Mouse (Mus musculus): ENCODE measurements around the gene Cldn7. TPM values are rescaled to one million over a fixed set of nuclear protein-coding genes. Genes with fewer than 3 reads are reported as not detected.

The Cldn7 gene
- polyA plus RNA-seq, 1 experiment from 2014 or later = 238 TPM

GRCm38 (mm10) chr11:69995391-69995960 lies 30.9 kb downstream of the Cldn7 start, which contains the start of gene Phf23:
TSS of gene Phf23 (plus strand) at chr11:69995777.
- WGBS = 1% methylated on average over 36 of the region's 36 CpGs
- H3K9ac ChIP-seq (ENCODE audit: low read depth, low read length) = peak within 1 kb of the TSS; percentile 85
- peak within 1 kb of the TSS; percentile 98 for H3K27ac ChIP-seq
- H3K9me3 ChIP-seq (replicated peaks; ENCODE audit: low read length) = no peaks in the 10 kb centered on the region
- H3K36me3 ChIP-seq (ENCODE audit: insufficient read depth, low read length) = peaks cover 30% of the 10 kb centered on the region
- DNase-seq (ENCODE audit: low spot score) (peak; percentile 100), ATAC-seq (replicated peaks; ENCODE audit: low FRiP score, low read depth) (peak; percentile 77)
- H3K4me1 ChIP-seq (replicated peaks; ENCODE audit: insufficient read depth, low read length) = peaks cover 7% of the 10 kb centered on the region
- peak within 1 kb of the TSS; percentile 60 for H3K4me2 ChIP-seq (ENCODE audit: low read length)
- peak; percentile 58 for TF ChIP-seq CTCF (IDR thresholded peaks at IDR 0.05; ENCODE audit: low read depth)
- H3K27me3 ChIP-seq (ENCODE audit: insufficient read depth, low read length) = no peaks in the 10 kb centered on the region
- peak within 1 kb of the TSS; percentile 92 for H3K4me3 ChIP-seq (replicated peaks; ENCODE audit: low read depth, low read length)

DNA sequence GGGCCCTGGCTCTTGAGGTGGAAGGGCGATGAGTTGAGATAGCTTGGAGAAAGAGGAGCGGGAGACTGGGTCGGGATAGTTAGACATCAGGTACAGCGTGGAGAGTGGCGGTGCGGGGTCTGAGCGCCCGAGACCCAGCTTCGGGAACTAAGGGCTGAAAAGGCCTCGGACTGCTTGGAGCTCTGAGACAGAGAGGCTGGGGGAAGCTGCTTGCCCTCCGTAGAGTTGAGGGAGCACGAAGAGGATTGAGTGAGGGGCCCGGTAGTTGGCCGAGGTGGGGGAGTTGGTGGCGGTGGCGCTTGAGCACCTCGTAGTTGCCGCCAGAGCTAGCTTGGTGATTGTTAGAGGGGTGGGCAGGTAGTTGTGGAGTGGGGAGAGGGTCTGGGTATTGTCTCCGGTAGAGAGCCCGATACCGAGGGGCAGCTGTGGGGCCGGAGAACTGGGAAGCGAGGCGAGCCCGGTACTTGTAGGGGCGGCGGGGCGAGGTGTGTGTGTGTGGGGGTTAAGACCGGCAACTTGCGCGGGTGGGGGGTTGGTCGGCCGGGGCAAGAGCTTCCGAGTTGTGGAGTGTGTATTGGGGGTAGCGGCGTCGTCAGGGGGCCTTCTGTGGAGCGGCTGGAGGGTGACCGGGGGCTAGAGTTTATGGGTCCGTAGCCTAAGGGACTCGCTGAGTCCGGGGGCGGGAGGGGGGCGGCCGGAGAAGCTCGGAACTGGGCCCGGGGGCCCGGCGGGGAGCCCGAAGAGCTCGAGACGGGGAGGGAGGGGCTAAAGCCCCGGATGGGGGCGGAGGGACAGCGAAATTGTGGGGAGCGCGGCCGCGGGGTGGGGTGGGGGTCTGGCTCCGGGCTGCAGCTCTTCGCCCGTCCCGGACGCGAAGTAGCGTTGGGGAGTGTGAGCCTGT lies 31.8 kb downstream of the Cldn7 start:
- TF ChIP-seq CTCF (IDR thresholded peaks at IDR 0.05; ENCODE audit: low read depth) = no peak
- peak; percentile 72 for DNase-seq (ENCODE audit: low spot score)
- no peaks in the 10 kb centered on the region for H3K27me3 ChIP-seq (ENCODE audit: insufficient read depth, low read length)
- peaks cover 9% of the 10 kb centered on the region for H3K4me1 ChIP-seq (replicated peaks; ENCODE audit: insufficient read depth, low read length)
- peak overlapping the region; percentile 85 for H3K9ac ChIP-seq (ENCODE audit: low read depth, low read length)
- H3K4me2 ChIP-seq (ENCODE audit: low read length) = peak overlapping the region; percentile 60
- H3K27ac ChIP-seq = peak overlapping the region; percentile 98
- WGBS = under 1% methylated on average over 63 of the region's 66 CpGs
- no peaks in the 10 kb centered on the region for H3K9me3 ChIP-seq (replicated peaks; ENCODE audit: low read length)
- H3K4me3 ChIP-seq (replicated peaks; ENCODE audit: low read depth, low read length) = peak overlapping the region; percentile 92
- peaks cover 30% of the 10 kb centered on the region for H3K36me3 ChIP-seq (ENCODE audit: insufficient read depth, low read length)
- peak; percentile 4; the same call in 1 of the 2 replicates for ATAC-seq (replicated peaks; ENCODE audit: low FRiP score, low read depth)

GRCm38 (mm10) chr11:69997070-69997509 lies 32.5 kb downstream of the Cldn7 start:
- Histone ChIP-seq H3K4me3 (replicated peaks; ENCODE audit: low read depth, low read length) (peak overlapping the region; percentile 92), H3K27ac (peak overlapping the region; percentile 98), H3K36me3 (ENCODE audit: insufficient read depth, low read length) (peaks cover 30% of the 10 kb centered on the region), H3K9ac (ENCODE audit: low read depth, low read length) (peak overlapping the region; percentile 85), H3K4me1 (replicated peaks; ENCODE audit: insufficient read depth, low read length) (peaks cover 16% of the 10 kb centered on the region), H3K4me2 (ENCODE audit: low read length) (peak overlapping the region; percentile 60), H3K27me3 (ENCODE audit: insufficient read depth, low read length) (no peaks in the 10 kb centered on the region), H3K9me3 (replicated peaks; ENCODE audit: low read length) (no peaks in the 10 kb centered on the region)
- peak; percentile 73 for ATAC-seq (replicated peaks; ENCODE audit: low FRiP score, low read depth)
- WGBS = 1% methylated on average over 32 of the region's 44 CpGs
- peak; percentile 92 for DNase-seq (ENCODE audit: low spot score)
- no peak for TF ChIP-seq CTCF (IDR thresholded peaks at IDR 0.05; ENCODE audit: low read depth)

DNA sequence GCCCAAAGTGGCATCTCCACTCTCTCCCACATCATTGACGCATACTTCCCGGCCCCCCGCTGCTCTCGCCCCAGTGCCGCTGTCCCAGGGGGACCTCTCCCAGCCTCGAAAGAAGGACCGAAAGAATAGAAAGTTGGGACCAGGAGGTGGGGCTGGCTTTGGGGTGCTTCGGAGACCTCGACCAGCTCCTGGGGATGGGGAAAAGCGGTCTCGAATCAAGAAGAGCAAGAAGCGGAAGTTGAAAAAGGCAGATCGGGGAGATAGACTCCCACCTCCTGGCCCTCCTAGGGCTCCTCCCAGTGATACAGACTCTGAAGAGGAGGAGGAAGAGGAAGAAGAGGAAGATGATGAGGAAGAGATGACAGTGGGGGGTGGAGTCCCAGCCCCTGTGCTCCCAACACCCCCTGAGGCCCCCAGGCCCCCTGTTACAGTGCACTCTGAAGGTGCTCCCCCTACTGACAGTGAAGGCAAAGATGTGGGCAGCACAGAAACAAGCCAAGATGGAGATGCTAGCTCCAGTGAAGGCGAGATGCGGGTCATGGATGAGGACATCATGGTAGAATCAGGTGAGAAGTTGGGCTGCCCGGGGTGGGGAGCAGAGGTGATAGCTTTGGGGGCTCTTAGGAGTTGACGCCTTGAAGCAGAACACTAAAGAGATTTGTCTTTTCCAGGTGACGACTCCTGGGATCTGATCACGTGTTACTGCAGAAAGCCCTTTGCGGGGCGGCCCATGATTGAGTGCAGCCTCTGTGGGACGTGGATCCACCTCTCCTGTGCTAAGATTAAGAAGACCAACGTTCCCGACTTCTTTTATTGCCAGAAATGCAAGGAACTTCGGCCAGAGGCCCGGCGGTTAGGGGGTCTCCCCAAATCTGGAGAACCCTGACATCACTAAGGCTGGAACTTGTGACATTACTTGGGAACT lies 34.2 kb downstream of the Cldn7 start:
- TF ChIP-seq CTCF (IDR thresholded peaks at IDR 0.05; ENCODE audit: low read depth) = peak; percentile 39; the same call in 1 of the 2 replicates
- Histone ChIP-seq H3K27me3 (ENCODE audit: insufficient read depth, low read length) (no peaks in the 10 kb centered on the region), H3K4me2 (ENCODE audit: low read length) (no peak overlapping the region), H3K9me3 (replicated peaks; ENCODE audit: low read length) (no peaks in the 10 kb centered on the region), H3K4me3 (replicated peaks; ENCODE audit: low read depth, low read length) (no peak overlapping the region), H3K9ac (ENCODE audit: low read depth, low read length) (no peak overlapping the region), H3K27ac (no peak overlapping the region), H3K4me1 (replicated peaks; ENCODE audit: insufficient read depth, low read length) (peaks cover 20% of the 10 kb centered on the region), H3K36me3 (ENCODE audit: insufficient read depth, low read length) (peaks cover 26% of the 10 kb centered on the region)
- DNase-seq (ENCODE audit: low spot score) (no peak), ATAC-seq (replicated peaks; ENCODE audit: low FRiP score, low read depth) (no peak)
- 90% methylated on average over 27 of the region's 27 CpGs for WGBS

- ATAC-seq (replicated peaks; ENCODE audit: low FRiP score, low read depth) (no peak), DNase-seq (ENCODE audit: low spot score) (no peak)
- no peak overlapping the region for H3K4me3 ChIP-seq (replicated peaks; ENCODE audit: low read depth, low read length)
- H3K27ac ChIP-seq = peak overlapping the region; percentile 89; the same call in 1 of the 2 replicates
- no peak for TF ChIP-seq CTCF (IDR thresholded peaks at IDR 0.05; ENCODE audit: low read depth)
- H3K4me1 ChIP-seq (replicated peaks; ENCODE audit: insufficient read depth, low read length) = peaks cover 20% of the 10 kb centered on the region
- no peaks in the 10 kb centered on the region for H3K27me3 ChIP-seq (ENCODE audit: insufficient read depth, low read length)
- peaks cover 18% of the 10 kb centered on the region for H3K36me3 ChIP-seq (ENCODE audit: insufficient read depth, low read length)
- no peaks in the 10 kb centered on the region for H3K9me3 ChIP-seq (replicated peaks; ENCODE audit: low read length)
- WGBS = 58% methylated on average over 8 of the region's 8 CpGs
- H3K9ac ChIP-seq (ENCODE audit: low read depth, low read length) = no peak overlapping the region
- H3K4me2 ChIP-seq (ENCODE audit: low read length) = no peak overlapping the region
Observed at GRCm38 (mm10) chr11:69999666-70000065, 35.1 kb downstream of the Cldn7 start.

Measured in kidney, postnatal 0 days (tissue).